Mouse (Mus musculus): ENCODE measurements around the gene Ddx19a.
A peak's percentile ranks its signal among the peaks of the same experiment; 100 is the strongest.
"Not testable (repeated sequence)": the region's sequence is repeated elsewhere in the genome, so short reads cannot be mapped to it uniquely, and the experiment has no call there.

The Ddx19a gene

GRCm38 (mm10) chr8:110969910-110970770 is 27.5 kb downstream of the Ddx19a start:
- peak; percentile 87 for DNase-seq (ENCODE audit: low spot score)

- DNase-seq (ENCODE audit: low spot score): no peak
Observed at GRCm38 (mm10) chr8:110967326-110967725, 30.3 kb downstream of the Ddx19a start.

GRCm38 (mm10) chr8:110966586-110966985 is 31.0 kb downstream of the Ddx19a start:
- DNase-seq (ENCODE audit: low spot score): no peak

- DNase-seq (ENCODE audit: low spot score): peak; percentile 49
Observed at GRCm38 (mm10) chr8:110965594-110965993, 32.0 kb downstream of the Ddx19a start.

DNA sequence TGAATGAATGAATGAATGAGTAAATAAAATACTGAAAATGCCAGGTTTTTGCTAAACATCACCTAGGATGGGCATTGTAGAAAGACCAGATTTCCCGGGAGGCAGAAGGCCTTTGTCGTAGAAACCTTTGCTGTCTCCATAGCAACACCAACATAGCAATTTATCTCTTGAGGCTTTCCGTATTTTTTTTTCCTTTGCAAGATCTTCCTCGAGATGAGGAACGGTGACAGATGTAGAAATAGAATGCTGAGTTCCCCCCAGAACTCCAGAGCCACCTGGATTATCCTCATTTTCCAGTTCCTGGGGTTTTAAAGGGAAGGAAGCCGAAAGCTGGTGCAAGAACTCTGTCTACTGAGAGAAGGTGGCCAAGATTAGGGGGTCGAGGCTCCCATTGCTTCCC is 32.9 kb downstream of the Ddx19a start:
- DNase-seq (ENCODE audit: low spot score): no peak

GRCm38 (mm10) chr8:110963051-110963450 is 34.5 kb downstream of the Ddx19a start:
- DNase-seq (ENCODE audit: low spot score): no peak

GRCm38 (mm10) chr8:110959906-110960305 is 37.7 kb downstream of the Ddx19a start:
- DNase-seq (ENCODE audit: low spot score): no peak

DNA sequence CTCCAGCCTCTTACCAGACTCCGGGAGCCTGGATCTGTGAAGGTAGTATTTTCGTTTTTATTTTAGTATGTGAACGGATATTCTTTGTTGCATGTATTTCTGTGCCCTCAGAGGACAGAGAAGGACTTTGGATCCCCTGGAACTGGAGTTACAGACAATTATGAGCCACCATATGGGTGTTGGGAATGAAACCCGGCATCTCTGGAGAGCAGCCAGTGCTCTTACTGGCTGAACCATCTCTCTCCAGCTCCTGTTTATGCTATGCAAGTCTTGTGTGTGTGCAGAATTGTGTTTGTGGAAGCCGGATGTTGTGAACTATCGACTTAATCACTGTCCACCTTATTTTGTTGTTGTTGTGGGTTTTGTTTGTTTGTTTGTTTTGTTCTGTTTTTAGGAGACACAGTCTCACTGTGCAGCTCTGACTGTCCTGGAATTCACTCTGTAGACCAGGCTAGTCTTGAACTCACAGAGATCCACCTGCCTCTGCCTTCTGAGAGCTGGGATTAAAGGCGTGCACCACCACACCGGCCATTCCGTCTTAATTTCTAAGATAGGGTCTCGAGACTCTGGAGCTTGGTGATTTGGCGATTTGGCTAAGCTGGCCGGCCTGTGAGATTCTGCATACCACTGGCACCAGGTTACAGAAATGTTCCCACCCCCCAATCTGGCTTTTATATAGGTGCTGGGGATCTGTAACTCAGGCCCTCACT is 38.4 kb downstream of the Ddx19a start:
- no peak for DNase-seq (ENCODE audit: low spot score)

- not testable (repeated sequence) for DNase-seq (ENCODE audit: low spot score)
Observed at GRCm38 (mm10) chr8:110958553-110958952, 39.0 kb downstream of the Ddx19a start.

DNA sequence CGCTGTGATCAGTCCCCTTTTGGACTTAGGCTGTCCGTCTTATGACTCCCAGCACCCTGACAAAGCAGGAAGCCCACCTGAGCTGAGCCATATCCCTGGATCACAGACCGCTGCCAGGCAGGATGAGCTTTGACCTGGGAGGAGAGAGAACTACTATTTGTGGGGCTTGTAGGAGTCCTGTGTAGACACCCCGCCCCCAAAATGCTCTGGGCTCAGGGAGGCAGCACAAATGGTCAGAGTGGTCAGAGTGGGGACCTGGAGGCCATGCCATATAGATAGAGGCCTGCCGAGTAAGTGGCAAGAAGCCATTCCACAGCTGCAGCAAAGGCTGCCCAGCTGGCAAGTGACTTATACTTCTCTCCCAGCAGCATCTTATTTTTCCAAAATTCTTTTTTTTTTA is 39.5 kb downstream of the Ddx19a start:
- DNase-seq (ENCODE audit: low spot score): no peak

DNA sequence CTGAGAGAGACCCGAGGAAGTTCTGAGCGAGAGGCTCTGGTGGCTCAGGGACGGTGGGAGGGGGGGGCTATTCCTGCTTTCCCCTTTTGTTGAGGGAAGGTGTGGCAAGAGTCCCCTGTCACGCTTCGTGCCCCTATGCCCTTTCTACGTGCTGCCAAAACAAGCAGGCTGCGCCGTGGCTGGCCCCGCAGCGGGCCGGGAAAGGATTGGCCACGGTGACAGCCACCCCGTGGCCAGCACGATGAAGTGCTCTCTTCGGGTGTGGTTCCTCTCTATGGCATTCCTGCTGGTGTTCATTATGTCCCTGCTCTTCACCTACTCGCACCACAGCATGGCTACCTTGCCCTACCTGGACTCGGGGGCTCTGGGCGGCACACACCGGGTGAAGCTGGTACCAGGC is 40.1 kb downstream of the Ddx19a start:
- no peak for DNase-seq (ENCODE audit: low spot score)

- DNase-seq (ENCODE audit: low spot score): no peak
Observed at GRCm38 (mm10) chr8:110956619-110957450, 40.8 kb downstream of the Ddx19a start.

GRCm38 (mm10) chr8:110954776-110955175 is 42.8 kb downstream of the Ddx19a start:
- no peak for DNase-seq (ENCODE audit: low spot score)

GRCm38 (mm10) chr8:110950065-110950484 is 47.5 kb downstream of the Ddx19a start:
- no peak for DNase-seq (ENCODE audit: low spot score)

- no peak for DNase-seq (ENCODE audit: low spot score)
Observed at GRCm38 (mm10) chr8:110945716-110946115, 51.9 kb downstream of the Ddx19a start.

DNA sequence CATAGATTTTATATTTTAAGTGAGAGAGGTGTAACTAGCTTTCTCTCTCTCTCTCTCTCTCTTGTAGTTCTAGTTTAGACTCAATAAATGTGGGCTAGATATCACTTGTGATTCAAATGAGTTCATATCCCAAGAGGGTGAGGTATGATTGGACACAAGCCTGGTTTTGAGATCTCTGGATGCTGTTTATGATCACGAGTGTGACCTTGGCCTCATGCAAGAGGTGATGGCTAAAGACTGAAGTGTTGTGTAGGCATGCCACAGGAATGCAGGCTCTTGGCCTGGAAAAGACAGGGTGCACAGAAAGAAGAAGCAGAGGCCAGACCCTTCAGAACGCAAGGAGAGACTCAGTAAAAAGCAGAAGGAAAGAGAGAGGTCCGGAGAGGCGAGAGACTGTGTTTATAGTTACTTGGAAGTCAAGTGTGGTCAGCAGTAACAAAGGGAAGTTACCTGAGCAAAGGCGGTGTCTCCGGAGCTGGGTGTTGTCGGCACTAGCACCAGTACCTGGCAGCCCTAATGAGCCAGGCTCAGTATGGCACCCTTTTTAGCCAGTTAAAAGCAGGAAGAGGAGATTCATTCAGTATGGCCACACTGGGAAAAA is 53.2 kb downstream of the Ddx19a start:
- DNase-seq (ENCODE audit: low spot score): no peak

- DNase-seq (ENCODE audit: low spot score): no peak
Observed at GRCm38 (mm10) chr8:110941453-110941948, 56.1 kb downstream of the Ddx19a start.

- DNase-seq (ENCODE audit: low spot score): no peak
Observed at GRCm38 (mm10) chr8:110940682-110941452, 56.7 kb downstream of the Ddx19a start.

GRCm38 (mm10) chr8:110938882-110939589 is 58.6 kb downstream of the Ddx19a start:
- DNase-seq (ENCODE audit: low spot score): no peak

DNA sequence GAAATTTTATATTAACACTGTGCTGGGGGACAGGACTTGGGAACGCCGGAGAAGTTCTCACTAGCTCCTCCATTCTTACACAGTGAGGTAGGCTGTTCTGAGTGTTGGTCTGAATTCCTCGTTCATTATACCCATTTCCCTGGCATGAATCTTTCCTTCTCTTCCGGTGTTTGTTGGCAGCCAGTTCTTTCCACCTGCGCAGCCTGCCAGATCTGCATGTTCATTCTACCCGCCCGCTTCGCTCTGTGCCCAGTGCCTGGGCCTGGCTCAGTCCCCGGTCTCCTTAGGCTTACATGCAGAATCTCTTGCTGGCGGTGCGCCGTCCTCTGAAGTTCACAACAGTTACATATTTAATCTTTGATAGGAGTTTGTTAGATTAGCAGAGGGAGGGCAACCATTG is 61.4 kb downstream of the Ddx19a start:
- DNase-seq (ENCODE audit: low spot score): no peak
